Mouse (Mus musculus) testis, postnatal 10 days (tissue): ENCODE data around the gene Rnaset2a.
"Not testable (repeated sequence)": the region's sequence is repeated elsewhere in the genome, so short reads cannot be mapped to it uniquely, and the experiment has no call there.

ENCODE experiments used
- DNase-seq: peaks from one replicate; pipeline ENCODE4 v3.0.0; 2021; ENCODE audit warnings: low spot score

Gene Rnaset2a

GRCm38 (mm10) chr17:8147439-8148316 is at the start of gene Rnaset2a, which contains the start of gene Gm49673:
Rnaset2a (minus strand) TSS chr17:8148097.
Gm49673 (minus strand) TSS chr17:8147788.
- DNase-seq, result peak; percentile 50

GRCm38 (mm10) chr17:8197652-8198051 is 49.8 kb upstream of the Rnaset2a start:
- DNase-seq, result peak; percentile 29

DNA sequence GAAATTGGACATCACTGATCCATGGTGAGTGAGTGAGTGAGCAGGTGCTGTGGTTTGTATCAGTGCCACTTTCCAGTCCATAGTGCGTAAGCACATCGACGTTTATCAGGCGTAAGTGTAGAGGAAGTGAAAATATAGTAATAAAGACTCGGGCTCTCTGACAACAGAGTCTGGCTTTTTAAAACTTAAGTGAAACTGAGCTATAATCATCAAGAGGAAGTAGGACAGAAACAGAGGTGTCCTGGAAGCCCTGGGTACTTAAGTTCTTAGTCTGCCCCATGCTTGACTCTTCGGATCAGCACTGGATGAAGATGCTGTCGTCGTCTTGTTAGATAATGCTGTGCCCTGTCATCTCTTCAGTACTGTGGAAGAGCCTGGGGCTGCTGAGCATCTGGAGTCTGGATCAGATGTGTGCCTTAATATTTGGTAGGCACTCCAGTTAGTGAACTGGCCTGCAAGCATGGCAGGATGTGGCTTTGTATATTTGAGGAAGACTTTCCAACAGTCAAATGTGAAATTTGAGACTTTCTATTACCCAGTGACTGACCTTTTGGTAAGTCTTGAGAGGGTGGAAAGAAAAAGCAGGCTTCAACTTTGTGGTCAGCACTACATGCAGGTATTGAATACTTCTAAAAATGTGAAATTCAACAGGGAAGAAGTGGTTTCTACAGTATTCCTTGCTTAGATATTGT is 47.9 kb upstream of the Rnaset2a start:
- peak; percentile 7 for DNase-seq

GRCm38 (mm10) chr17:8193678-8194077 is 45.8 kb upstream of the Rnaset2a start:
- DNase-seq, result peak; percentile 16

DNA sequence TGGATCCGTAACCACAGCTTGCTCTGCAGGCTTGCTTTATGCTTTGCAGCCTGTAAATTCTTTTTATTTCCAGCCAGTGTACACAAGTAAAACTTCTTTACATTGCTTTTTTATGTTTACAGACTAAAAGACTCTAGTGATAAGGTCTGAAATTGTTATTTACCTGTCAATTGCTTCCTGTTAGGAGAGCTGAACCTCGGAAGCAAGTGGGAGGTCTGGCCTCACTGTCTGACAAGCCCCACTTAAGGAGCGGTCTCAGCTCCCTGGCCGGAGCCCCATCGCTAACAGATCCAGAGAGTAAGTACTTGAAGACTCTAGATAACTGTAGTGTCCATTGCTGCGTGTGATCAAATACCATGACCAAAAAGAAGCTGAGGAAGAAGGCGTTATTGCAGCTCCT is 36.3 kb upstream of the Rnaset2a start:
- no peak for DNase-seq

GRCm38 (mm10) chr17:8183815-8184214 is 35.9 kb upstream of the Rnaset2a start:
- no peak for DNase-seq

DNA sequence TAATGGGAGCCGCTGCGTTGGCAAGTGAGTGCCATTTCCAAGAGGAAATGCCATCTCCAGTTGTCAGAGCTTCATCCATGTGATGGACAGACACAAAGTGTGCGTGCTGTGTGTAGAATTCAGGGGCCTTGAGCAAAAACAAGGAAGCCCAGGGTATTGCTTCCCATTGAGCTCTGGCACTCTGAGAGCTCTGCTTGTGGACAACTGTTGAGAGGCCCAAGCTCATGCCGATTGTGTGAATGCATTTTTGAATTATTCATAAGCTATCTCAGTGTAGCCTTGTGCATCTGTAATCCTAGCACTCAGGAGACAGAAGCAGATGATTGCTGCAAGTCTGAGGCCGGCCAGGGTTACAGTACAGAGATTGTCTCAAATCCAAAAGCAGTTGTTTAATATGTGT is 29.2 kb upstream of the Rnaset2a start:
- no peak for DNase-seq

DNA sequence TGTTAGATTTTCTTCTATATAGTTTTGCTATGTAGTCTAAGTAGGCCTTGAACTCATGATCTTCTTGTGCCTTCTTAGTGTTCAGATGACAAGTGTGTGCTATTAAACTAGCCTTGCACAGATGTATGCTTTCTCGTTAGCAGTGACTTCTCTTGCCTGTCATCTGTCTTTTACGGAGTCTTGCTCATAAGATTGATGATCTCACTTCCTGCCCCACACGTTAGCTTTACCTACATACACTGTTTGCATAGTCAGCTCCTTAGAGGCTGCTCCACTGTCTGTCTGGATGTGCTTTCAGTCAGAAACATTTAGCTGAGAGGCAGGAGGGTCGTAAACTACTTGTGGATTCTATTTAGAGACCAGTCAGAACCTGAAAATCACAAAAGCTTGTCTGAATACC is 23.2 kb upstream of the Rnaset2a start:
- no peak for DNase-seq

DNA sequence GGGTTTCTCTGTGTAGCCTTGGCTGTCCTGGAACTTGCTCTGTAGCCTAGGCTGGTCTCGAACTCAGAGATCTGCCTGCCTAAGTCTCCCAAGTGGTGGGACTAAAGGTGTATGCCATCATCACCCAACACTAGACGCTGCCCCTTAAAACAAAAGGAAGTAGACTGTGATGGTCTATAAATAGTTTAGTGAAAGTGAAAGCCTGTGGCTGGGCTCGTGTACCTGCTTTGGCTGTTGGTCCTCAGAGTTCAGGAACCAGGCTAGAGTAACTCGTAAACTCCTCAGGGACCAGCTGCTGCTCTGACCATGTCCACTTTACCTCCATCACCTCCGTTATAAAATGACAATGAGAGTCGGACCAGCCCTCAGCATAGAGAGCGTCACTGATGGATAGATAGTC is 22.4 kb upstream of the Rnaset2a start:
- no peak for DNase-seq

DNA sequence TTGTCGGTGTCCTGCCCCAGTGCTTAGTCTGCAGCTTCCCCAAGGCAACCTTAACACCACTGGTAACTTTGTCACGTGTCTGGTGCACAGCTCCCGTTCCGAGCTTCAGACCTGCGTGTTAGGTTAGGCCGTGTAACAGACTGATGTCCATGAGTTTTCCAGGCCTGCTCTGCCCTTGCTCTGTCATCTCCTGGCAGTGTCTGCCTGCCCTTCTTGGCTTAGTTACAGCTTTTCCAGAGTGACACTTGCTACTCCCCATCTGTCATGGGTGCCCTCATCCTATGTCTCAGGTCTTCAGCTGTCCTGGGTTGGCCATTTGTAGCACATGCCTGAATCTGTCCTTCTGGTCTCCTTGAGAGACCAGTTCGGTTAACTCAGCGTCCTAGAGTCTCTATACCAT is 19.5 kb upstream of the Rnaset2a start:
- not testable (repeated sequence) for DNase-seq

DNA sequence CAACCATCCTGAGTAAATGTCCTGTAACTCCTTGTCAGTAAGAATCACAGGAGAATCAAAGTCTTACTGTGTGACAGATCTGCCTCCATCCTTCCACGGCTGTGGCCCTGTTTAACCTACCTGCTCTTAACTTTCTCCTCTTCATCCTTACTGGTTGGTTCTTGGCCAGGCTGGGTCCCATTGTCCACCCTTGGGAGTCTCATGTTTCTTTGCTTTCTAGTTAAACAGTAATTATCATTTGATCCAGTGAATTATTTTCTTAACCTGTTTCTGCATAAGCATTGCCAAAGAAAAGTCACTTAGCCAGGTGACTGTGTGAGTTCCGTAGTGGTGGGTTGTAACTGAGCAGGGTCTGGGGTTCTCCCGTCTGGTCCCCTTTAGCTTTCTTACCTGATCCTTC is 18.6 kb upstream of the Rnaset2a start:
- DNase-seq, result not testable (repeated sequence)

DNA sequence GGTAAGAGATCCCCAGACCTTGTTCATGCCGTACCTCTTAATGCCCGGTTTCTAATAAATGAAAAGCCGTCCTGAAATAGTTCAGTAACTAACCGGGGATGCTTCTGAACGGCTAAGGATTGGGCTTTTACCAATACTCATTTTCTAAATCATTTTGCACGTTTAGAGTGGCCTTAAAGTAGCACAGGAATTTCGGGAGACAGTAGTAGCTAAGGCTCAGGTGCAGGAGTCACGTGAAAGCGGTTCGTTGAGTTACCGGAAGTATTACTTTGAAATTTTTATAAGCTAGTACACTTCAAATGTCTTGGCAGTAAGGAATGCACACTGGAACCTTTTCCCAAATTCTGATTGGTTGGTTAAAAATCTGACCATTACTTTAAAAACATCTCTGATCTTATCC is 18.1 kb upstream of the Rnaset2a start:
- not testable (repeated sequence) for DNase-seq

DNA sequence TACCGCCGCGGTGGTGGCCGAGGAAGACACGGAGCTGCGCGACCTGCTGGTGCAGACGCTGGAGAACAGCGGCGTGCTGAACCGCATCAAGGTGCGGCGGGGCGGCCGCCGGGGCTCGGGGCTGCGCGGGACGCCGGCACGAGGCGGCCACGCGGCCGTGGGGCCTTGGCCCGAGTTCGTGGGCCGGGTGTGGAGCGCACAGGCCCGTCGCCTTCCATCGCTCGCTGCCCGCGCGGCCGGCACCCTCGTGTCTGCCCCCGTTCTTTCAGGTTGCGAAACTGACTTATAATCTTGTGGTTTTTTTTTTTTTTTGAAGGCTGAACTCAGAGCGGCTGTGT is 17.7 kb upstream of the Rnaset2a start:
- DNase-seq, result not testable (repeated sequence)

GRCm38 (mm10) chr17:8164701-8165607 is 17.1 kb upstream of the Rnaset2a start, which contains the start of gene Fgfr1op:
Fgfr1op (plus strand) TSS chr17:8165501.
- DNase-seq, result not testable (repeated sequence)

GRCm38 (mm10) chr17:8160969-8161368 is 13.1 kb upstream of the Rnaset2a start:
- peak; percentile 65 for DNase-seq

GRCm38 (mm10) chr17:8158627-8159026 is 10.7 kb upstream of the Rnaset2a start:
- DNase-seq, result not testable (repeated sequence)

- not testable (repeated sequence) for DNase-seq
Observed at GRCm38 (mm10) chr17:8155982-8156381, 8.1 kb upstream of the Rnaset2a start.

DNA sequence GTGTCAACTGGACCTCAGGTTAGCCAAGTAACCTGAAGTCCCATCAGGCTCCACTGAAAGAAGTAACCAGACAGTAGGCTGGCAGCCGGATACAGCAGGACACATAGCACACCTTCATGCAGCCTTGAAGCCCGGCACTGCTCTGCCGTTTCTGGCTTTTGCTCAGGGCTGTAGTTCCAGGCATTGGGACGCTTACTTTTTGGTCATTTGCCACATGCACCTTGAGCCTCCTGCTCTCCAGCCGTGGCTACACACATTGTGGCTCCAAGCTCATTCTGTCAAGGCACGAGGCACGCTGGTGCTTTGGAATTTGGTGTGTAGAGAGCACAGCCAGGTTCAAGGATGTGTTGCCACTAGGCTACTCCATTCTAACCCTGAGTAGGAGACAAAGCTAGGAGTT is 7.1 kb upstream of the Rnaset2a start:
- not testable (repeated sequence) for DNase-seq

DNA sequence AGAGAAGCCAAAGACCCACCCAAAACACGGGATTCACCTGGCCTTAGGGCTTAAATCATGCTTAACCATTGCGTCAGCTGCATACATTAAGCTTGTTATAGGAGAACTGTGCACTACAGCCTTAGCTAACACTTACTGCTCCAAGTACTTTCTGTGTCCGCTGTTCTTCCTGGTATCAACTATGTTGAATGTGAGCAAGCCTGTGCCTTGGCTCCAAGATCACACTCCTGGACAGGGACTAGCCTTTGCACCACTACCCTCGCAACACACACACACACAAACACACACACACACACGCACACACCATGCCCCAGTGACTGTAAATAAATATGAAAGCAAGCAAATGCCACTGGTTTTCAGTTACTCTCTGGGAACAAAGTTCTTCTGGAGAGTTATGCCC is 966 bp downstream of the Rnaset2a start:
- DNase-seq, result not testable (repeated sequence)

GRCm38 (mm10) chr17:8143802-8144673 is 3.9 kb downstream of the Rnaset2a start:
- not testable (repeated sequence) for DNase-seq

DNA sequence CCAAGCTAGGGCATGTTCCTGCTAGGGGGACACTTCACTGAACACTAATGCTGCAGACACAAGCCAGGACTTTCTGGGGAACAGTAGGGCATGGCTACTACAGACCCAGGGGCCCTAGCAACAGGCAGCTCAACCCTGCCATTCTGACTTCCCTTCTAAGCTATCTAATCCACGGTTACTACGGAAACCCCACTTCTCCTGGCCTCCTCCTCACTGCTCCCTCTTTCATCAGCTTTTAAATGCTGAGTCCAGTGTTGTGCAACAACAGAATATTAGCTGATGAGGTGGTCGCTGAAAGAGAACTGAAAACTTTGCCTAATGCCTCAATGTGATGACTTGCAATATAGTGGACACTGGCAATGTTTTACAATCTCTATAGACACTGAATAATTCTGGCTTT is 7.7 kb downstream of the Rnaset2a start:
- not testable (repeated sequence) for DNase-seq
